In the genomic region with DNA sequence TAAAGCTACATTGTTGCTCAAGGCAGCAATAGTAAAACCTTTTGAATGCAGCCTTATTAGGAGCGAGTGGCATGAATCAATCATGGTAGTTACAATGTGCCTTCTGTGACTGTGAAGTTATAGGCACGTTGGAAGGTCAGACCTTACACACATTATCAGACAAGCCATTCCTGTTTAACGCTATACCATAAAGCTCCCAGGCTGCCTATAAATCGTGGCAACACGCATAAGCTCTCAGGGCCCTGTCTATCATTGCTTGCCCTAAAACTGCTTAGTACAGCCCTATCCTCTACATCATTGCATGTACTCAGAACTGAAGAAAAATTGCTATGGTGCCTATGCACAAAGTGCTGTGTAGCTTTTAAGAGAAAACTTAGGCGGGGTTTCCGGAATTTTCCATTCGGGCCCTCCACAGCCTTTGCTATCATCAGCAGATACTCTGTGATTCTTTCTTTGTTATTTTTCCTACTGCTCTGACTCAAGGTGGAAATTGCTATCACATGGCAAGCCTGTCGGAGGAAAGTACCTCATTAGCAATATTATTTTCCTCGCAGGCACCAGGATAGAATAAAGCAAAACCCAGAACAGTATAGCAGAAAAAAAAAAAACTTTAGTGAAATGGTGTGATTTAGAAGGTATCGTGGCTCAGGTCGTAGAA, we compare ENCODE assay signal across 22 mouse cellular contexts.
A peak's percentile ranks its signal among the peaks of the same experiment; 100 is the strongest.
DNase-seq lines count a peak whose midpoint lies in the region; ATAC-seq lines count a peak whose summit lies in the region.
"Had no signal": no experiment of that assay in that cellular context is flagged by ENCODE, and none has a peak within 500 bp of the region (broad histone marks: within the 10 kb centered on the region; RNA-seq: fewer than 3 reads in every experiment).

No protein-coding gene starts in this region.

- H3K27ac ChIP-seq in hindbrain, embryonic 13.5 days: no peak overlapping the region
- no peak overlapping the region for H3K27ac ChIP-seq in hindbrain, embryonic 12.5 days
- peak overlapping the region; percentile 58; the same call in 1 of the 2 replicates for H3K27ac ChIP-seq in limb, embryonic 10.5 days
- no peak overlapping the region for H3K27ac ChIP-seq in neural tube, embryonic 13.5 days (replicated peaks)
- H3K27ac ChIP-seq: intestine, embryonic 15.5 days; left cerebral cortex, adult 2 months; midbrain, embryonic 15.5 days; stomach, embryonic 15.5 days had no signal

- peak; percentile 52; the same call in 1 of the 2 replicates for ATAC-seq in hindbrain, embryonic 13.5 days (ENCODE audit: low FRiP score)
- ATAC-seq in hindbrain, embryonic 12.5 days (ENCODE audit: low FRiP score): no peak
- peak; percentile 75 for ATAC-seq in neural tube, embryonic 13.5 days (ENCODE audit: low read depth)
- ATAC-seq: intestine, embryonic 15.5 days; midbrain, embryonic 15.5 days had no signal

- no peak overlapping the region for H3K4me2 ChIP-seq in hindbrain, embryonic 13.5 days
- no peak overlapping the region for H3K4me2 ChIP-seq in hindbrain, embryonic 12.5 days (replicated peaks)
- no peak overlapping the region for H3K4me2 ChIP-seq in neural tube, embryonic 13.5 days
- H3K4me2 ChIP-seq: intestine, embryonic 15.5 days; midbrain, embryonic 15.5 days; stomach, embryonic 15.5 days had no signal

- H3K27me3 ChIP-seq in hindbrain, embryonic 13.5 days: no peaks in the 10 kb centered on the region
- H3K27me3 ChIP-seq in hindbrain, embryonic 12.5 days: no peaks in the 10 kb centered on the region
- no peaks in the 10 kb centered on the region for H3K27me3 ChIP-seq in limb, embryonic 10.5 days (ENCODE audit: low read depth, poor library complexity, severe bottlenecking)
- H3K27me3 ChIP-seq in neural tube, embryonic 13.5 days: no peaks in the 10 kb centered on the region
- H3K27me3 ChIP-seq: intestine, embryonic 15.5 days; midbrain, embryonic 15.5 days; stomach, embryonic 15.5 days had no signal

- 76% methylated on average over 12 of the region's 12 CpGs for WGBS in hindbrain, embryonic 13.5 days
- WGBS in hindbrain, embryonic 12.5 days: 83% methylated on average over 12 of the region's 12 CpGs
- WGBS in limb, embryonic 10.5 days: 71% methylated on average over 12 of the region's 12 CpGs
- 55% methylated on average over 12 of the region's 12 CpGs for WGBS in neural tube, embryonic 13.5 days

- no peak overlapping the region for H3K9ac ChIP-seq in hindbrain, embryonic 13.5 days
- H3K9ac ChIP-seq in hindbrain, embryonic 12.5 days: no peak overlapping the region
- H3K9ac ChIP-seq in neural tube, embryonic 13.5 days: no peak overlapping the region
- H3K9ac ChIP-seq: intestine, embryonic 15.5 days; midbrain, embryonic 15.5 days; stomach, embryonic 15.5 days had no signal

- no peaks in the 10 kb centered on the region for H3K9me3 ChIP-seq in hindbrain, embryonic 13.5 days
- H3K9me3 ChIP-seq in hindbrain, embryonic 12.5 days (replicated peaks): no peaks in the 10 kb centered on the region
- no peaks in the 10 kb centered on the region for H3K9me3 ChIP-seq in limb, embryonic 10.5 days (replicated peaks)
- H3K9me3 ChIP-seq in neural tube, embryonic 13.5 days: 0 out of 2 replicates have a peak, but pooled peaks cover 5% of the 10 kb centered on the region
- H3K9me3 ChIP-seq: intestine, embryonic 15.5 days; midbrain, embryonic 15.5 days; stomach, embryonic 15.5 days had no signal

- no peak overlapping the region for H3K4me3 ChIP-seq in hindbrain, embryonic 13.5 days
- H3K4me3 ChIP-seq in hindbrain, embryonic 12.5 days: no peak overlapping the region
- no peak overlapping the region for H3K4me3 ChIP-seq in limb, embryonic 10.5 days
- H3K4me3 ChIP-seq in neural tube, embryonic 13.5 days: no peak overlapping the region
- H3K4me3 ChIP-seq: intestine, embryonic 15.5 days; left cerebral cortex, adult 2 months; midbrain, embryonic 15.5 days; stomach, embryonic 15.5 days had no signal

- no peaks in the 10 kb centered on the region for H3K36me3 ChIP-seq in hindbrain, embryonic 13.5 days
- H3K36me3 ChIP-seq in hindbrain, embryonic 12.5 days: no peaks in the 10 kb centered on the region
- H3K36me3 ChIP-seq in limb, embryonic 10.5 days: no peaks in the 10 kb centered on the region
- H3K36me3 ChIP-seq in neural tube, embryonic 13.5 days: no peaks in the 10 kb centered on the region
- H3K36me3 ChIP-seq: intestine, embryonic 15.5 days; midbrain, embryonic 15.5 days; stomach, embryonic 15.5 days had no signal

- H3K4me1 ChIP-seq in hindbrain, embryonic 13.5 days (replicated peaks): no peaks in the 10 kb centered on the region
- no peaks in the 10 kb centered on the region for H3K4me1 ChIP-seq in hindbrain, embryonic 12.5 days
- H3K4me1 ChIP-seq in limb, embryonic 10.5 days: peaks cover 12% of the 10 kb centered on the region
- H3K4me1 ChIP-seq in neural tube, embryonic 13.5 days (replicated peaks): peaks cover 5% of the 10 kb centered on the region; the same call in 1 of the 2 replicates
- H3K4me1 ChIP-seq: intestine, embryonic 15.5 days; midbrain, embryonic 15.5 days; stomach, embryonic 15.5 days had no signal

- peak; percentile 10 for DNase-seq in NIH3T3 (ENCODE audit: low read depth)
- peak; percentile 48 for DNase-seq in limb, embryonic 10.5 days (ENCODE audit: low spot score)
- no peak for DNase-seq in thymus, postnatal 10 days (ENCODE audit: low spot score in 2 of 2)
- no peak for DNase-seq in left cerebral cortex, adult 18-20 months (ENCODE audit: low spot score in 2 of 2)
- DNase-seq: adrenal gland, adult 2 months; cerebellum, adult 9-11 months; gastrocnemius, postnatal 14 days; heart, adult 18-20 months; heart, postnatal 4 days; kidney, adult 9 months; kidney, postnatal 25 days; liver; lung, postnatal 10 days; right cerebral cortex, postnatal 25 days; thymus, adult 18-20 months had no signal

Comparison
In these comparisons a context has a peak if more than half of its experiments do, and no peak if none do; other contexts are left out.
1. DNase-seq: peak in NIH3T3 (single experiment) and limb, embryonic 10.5 days (single experiment); none in thymus, postnatal 10 days (0 of 2) and left cerebral cortex, adult 18-20 months (0 of 2).